Mouse (Mus musculus): ENCODE data around the gene Smg9. TPM values are rescaled to one million over a fixed set of nuclear protein-coding genes. Genes with fewer than 3 reads are reported as not detected.

Gene Smg9
- total RNA-seq, 2 experiments from 2014 or later, result 9.8 to 11.5 TPM

GRCm38 (mm10) chr7:24439191-24439590 is 39.8 kb downstream of the Smg9 start:
- intact Hi-C loops (cut with DNase I), result no loop called here
- no peak for DNase-seq

DNA sequence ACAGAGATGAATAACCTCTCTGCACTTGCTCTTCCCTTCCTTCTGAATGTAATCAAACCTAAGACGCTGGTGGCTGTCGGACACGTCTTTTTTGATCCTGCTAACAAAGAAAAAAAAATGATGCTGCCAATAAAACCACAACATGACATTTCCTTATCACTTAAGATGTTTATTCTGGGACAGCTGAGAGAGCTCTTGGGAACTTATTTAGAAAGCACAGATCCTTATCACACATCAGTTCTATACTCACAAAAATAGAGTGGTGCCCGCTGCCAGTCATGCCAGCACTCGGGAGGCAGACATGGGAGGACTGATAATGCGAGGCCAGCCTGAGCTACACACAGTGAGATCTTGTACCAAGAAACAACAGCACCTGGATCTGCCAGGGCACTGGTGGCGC is 40.5 kb downstream of the Smg9 start:
- intact Hi-C loops (cut with DNase I), result loop anchor here (5.0 kb wide), 1 partner anchor 37 kb away; no protein-coding TSS in a partner anchor

GRCm38 (mm10) chr7:24441785-24442184 is 42.4 kb downstream of the Smg9 start:
- peak; percentile 42 to 45 for DNase-seq
- intact Hi-C loops (cut with DNase I), result loop anchor here (5.0 kb wide), 1 partner anchor 36 kb away; no protein-coding TSS in a partner anchor

More for the DNA sequence above, 40.5 kb downstream of the Smg9 start:
- DNase-seq, result no peak

- DNase-seq, result no peak
- intact Hi-C loops (cut with DNase I), result loop anchor here (5.0 kb wide), 1 partner anchor 35 kb away; no protein-coding TSS in a partner anchor
Observed at GRCm38 (mm10) chr7:24442313-24442712, 42.9 kb downstream of the Smg9 start.

DNA sequence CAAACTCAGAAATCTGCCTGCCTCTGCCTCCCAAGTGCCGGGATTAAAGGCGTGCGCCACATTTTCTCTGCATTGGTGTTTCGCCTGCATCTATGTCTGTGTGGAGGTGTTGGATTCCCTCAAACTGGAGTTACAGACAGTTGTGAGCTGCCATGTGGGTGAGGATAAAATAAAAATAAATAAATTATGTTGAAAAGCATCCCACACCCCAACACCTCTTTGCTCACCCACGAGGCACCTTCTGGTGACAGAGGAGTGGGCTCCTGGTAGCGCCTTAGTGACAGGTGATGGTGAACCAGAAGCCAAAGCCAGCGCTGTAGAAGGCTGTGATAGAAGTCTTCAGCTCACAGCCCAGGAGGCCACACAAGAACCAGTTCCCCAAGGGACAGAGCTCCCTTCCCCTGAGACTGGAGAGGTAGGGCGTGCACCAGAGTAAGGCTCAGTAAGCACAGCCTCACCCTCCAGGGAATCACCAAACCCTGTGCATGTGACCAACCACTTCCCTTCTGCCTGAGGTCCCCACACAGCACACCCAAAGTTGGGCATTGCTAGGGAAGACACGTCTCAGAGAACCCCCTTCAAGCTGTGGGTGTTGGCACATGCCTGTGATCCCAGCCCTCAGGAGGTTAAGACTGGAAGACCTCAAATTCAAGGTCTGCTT is 46.0 kb downstream of the Smg9 start:
- intact Hi-C loops (cut with DNase I), result no loop called here

GRCm38 (mm10) chr7:24446697-24447340 is 47.4 kb downstream of the Smg9 start:
- no peak for DNase-seq
- intact Hi-C loops (cut with DNase I), result no loop called here

More for the DNA sequence above, 46.0 kb downstream of the Smg9 start:
- DNase-seq, result no peak

- intact Hi-C loops (cut with DNase I), result no loop called here
- DNase-seq, result no peak
Observed at GRCm38 (mm10) chr7:24448782-24449517, 49.5 kb downstream of the Smg9 start.

- intact Hi-C loops (cut with DNase I), result no loop called here
- DNase-seq, result no peak
Observed at GRCm38 (mm10) chr7:24450585-24451017, 51.2 kb downstream of the Smg9 start.

- intact Hi-C loops (cut with DNase I), result no loop called here
Observed at GRCm38 (mm10) chr7:24451855-24452311, 52.5 kb downstream of the Smg9 start, which contains the start of gene Irgc1. Gene Irgc1, minus strand, starts transcription at chr7:24452297.

DNA sequence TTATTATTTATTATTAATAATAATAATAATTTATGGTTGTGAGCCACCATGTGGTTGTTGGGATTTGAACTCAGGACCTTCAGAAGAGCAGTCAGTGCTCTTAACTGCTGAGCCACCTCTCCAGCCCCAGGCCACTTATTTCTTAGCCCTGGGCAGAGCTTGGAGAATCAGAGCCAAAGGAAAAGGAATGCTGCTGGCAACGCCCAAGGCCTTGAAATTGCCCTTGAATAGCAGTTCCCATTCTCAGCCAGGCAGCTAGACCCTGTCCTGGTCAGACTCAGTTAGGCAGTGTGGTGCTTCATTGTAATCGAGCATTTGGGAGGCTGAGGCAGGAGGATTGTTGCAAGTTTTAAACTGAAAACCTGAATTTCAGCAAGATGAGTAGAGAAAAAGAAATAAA is 54.8 kb downstream of the Smg9 start:
- DNase-seq, result no peak
- intact Hi-C loops (cut with DNase I), result no loop called here

More at GRCm38 (mm10) chr7:24451855-24452311, 52.5 kb downstream of the Smg9 start, which contains the start of gene Irgc1:
- DNase-seq, result no peak

DNA sequence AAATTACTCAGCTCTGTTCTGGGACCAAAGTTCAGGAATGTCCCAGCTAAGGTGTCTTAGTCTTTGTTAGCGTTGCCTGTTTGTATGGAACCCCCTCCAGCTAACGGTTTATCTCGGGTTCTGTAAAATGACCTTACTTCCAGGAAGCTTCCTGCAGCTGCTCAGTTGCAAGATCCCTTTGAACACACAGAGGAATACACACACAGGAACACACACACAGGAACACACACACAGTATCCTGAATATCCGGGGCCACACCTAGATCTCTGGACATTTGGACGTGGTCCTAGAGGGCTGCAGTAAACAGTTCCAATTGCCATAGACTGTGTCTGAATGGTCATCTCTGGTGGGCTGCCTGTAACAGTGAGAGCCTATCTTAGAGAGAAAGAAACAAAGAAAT is 56.3 kb downstream of the Smg9 start:
- DNase-seq, result no peak

GRCm38 (mm10) chr7:24457726-24458370 is 58.4 kb downstream of the Smg9 start:
- intact Hi-C loops (cut with DNase I), result no loop called here
- no peak for DNase-seq

More for the DNA sequence above, 56.3 kb downstream of the Smg9 start:
- intact Hi-C loops (cut with DNase I), result no loop called here

DNA sequence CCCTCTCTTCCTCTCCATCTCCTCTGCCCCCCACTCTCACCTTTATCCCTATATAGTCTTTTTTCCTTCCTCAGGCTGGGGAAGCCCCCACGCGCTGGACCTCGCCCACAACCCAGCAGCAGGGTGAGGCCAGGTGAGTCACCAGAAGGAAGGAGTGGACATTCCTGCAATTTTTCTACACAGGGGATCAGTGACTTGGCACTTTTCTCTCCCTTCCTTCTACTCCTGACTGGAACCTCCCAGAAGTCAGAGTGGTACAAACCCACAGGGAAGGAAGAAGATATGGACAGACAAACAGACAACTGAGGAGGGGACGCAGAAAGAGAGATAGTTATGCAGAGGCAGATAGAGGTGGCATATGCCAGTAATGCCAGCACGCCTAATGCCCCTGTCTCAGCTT is 60.0 kb downstream of the Smg9 start:
- intact Hi-C loops (cut with DNase I), result no loop called here
- DNase-seq, result no peak

DNA sequence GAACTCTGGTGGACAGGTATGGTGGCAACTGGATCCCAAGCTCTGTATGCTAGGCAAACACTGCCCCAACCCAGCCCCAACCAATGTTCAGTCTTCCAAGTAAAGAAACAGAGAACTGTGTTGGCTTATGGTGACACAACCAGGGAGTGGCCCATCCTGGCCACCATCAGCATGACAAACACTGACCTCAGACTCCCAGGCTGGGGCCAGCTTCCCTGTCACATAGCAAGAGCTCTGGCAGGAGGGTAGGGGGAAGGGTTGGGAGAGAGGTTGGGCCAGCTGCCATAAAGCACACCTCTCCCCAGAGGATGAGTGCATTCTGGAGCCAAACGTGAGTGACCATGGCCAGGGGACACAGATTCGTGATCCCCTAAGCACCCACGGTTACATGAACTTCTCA is 60.4 kb downstream of the Smg9 start:
- intact Hi-C loops (cut with DNase I), result no loop called here

DNA sequence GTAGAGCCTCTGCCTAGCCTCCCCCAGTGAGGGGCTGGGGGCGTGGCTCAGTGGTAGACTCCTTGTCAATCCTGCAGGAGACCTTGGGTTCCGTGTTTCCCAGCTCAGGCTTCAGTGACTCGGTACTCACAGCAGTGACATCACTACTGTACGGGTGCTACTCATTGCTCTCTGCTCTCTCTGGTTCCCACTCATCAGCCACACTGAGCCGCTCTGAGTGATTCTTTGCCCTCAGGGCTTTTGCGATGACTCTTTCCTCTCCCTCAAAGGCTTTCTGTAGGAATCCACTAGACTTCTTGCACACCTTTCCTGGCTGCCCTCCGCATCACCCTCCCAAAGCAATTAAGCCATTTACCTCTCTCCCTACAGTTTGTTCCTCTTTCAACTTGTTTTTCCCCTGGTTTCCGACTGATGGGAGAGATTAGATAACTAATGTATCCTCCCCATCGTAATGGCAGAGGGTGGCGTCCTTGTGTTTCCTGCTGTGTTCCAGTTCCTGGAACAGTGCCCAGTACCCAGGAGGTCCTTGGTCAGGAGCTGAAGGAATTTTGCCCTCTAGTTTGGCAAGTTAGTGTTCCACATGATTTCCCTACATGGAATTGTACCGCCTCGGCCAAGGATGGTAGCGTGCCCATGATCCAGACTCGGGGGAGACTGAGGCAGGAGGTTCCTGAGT is 62.1 kb downstream of the Smg9 start:
- DNase-seq, result no peak
- intact Hi-C loops (cut with DNase I), result no loop called here

More for the DNA sequence above, 60.4 kb downstream of the Smg9 start:
- no peak for DNase-seq

DNA sequence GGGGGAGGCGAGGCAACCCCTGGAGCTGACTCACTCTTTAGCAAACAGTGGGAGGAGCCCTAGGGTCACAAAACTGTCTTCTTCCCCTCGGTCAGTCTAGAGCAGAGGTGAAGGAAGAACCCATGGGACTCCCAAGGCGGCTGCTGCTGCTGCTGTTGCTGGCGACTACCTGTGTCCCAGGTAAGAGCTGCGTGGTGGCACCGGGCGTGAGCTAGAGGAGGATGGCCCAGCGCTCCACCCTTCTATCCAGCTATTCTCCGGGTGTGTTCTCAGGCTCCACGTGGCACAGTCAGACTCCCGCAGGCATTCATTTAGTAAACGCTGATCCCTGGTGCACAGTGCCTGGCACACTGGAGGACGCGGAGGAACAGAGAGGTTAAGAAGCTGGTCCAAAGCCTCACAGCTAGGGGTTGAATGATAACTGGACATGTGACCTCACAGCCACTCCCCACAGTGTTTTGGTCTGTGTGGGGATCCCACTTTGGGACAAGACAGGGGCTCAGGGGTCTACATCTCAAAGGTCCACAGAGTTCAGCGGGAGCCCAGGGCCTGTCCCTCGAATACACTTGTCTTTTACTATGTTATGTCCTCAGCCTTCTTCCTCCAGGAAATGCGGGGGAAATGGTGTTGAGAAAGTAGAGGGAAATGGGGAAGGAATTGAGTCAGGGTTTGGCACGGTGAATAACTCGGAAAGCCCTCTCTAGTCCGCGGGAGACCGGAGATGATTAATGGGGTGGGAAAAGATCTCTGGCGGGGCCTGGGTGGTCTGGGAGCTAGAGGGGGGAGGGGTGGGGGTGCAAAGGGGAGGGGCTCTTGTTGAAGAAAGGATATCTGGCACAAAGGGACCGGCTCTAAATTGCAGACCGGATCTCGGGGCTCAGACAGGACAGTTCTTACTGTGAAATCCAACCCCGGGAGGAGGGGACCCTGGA is 63.2 kb downstream of the Smg9 start, which contains the start of gene Plaur:
TSS of gene Plaur (plus strand) at position 97 of the 932 bp plus-strand sequence.
- DNase-seq, result peak in 1 of 2 experiments; percentile 8
- intact Hi-C loops (cut with DNase I), result no loop called here

GRCm38 (mm10) chr7:24466835-24467234 is 67.4 kb downstream of the Smg9 start:
- intact Hi-C loops (cut with DNase I), result no loop called here
- no peak for DNase-seq

- intact Hi-C loops (cut with DNase I), result no loop called here
- no peak for DNase-seq
Observed at GRCm38 (mm10) chr7:24467886-24468285, 68.5 kb downstream of the Smg9 start.

GRCm38 (mm10) chr7:24469126-24469525 is 69.7 kb downstream of the Smg9 start:
- DNase-seq, result no peak

More at GRCm38 (mm10) chr7:24469126-24469525, 69.7 kb downstream of the Smg9 start:
- intact Hi-C loops (cut with DNase I), result no loop called here
